Mouse (Mus musculus) left cerebral cortex, adult 11 months (tissue): Measurements from ENCODE around the gene Lpcat1.

Source experiments
- DNase-seq: peaks from one replicate; pipeline ENCODE4 v3.0.0; 2022; ENCODE audit warnings: low spot score

Lpcat1 gene

DNA sequence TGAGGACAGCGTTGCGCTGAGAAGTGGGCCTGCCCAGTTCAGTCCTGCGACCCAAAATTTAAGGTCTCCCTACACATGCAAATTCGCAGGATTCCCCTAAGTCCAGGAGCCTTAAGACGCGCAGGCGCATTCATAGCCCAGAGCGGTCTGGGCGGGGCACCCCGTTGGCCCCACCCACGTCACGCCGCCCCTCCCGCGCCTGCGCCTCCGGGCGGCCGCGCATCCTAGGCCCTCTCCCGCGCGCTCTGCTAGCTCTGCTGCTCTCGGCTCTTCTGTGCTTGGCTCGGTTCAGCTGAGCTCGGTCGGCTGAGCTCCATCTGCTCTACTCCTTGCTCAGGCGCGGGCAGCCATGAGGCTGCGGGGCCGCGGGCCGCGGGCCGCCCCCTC is at the start of gene Lpcat1:
TSS of gene Lpcat1 (plus strand) at position 164 of the 387 bp plus-strand sequence.
- peak; percentile 83 for DNase-seq

DNA sequence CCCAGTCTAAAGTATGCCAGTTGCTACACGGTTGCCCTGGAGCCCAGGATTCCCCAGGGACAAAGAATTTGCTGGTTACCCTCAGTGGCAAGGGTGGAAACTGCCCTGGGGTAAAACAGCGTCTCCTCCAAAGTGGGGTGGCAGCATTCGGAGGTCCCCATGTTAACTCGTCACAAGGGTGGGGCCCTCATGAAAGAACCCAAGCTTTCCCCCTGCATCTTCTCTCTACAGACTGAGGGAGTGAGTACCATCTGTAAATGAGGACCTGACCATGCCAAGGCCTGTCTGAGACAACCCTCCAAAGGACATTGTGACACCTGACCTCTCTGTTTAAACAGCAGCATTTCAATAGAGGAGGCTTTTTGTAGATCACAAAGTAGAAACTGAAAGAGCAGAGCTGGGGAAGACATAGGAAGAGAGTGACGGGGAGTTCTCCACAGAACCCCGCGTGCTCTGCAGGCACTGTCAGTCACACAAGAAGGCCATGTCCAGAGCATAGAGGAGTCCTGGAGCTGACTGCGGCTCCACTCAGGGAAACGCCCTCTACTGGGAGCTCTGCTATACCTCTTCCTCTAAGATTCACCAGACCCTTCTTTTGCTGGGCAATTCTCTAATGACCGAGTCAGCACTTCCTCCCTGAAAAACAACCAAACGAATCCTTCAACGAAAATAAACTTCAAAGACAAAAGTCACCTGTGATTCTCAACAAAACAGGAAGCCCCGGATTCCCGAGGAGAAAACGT is 49.3 kb upstream of the Lpcat1 start:
- DNase-seq: no peak

DNA sequence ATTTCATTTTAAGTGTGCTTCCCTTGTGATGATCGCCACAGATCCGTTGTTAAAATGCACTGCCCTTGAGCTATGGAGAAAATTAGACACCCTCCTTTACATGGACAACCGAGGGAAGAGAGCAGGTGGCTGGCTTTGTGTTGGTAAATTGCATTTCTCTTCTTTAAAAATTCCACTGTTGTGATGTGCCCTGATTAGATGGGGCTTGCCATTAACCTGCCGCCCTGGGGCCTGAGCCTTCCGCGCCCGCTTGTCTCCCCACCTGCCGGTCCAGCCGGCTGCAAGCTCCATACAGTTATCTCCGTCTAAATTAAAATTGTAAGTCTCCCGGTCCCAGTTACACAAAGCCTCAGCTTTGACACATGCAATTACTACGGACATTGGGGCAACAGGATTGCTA is 48.7 kb upstream of the Lpcat1 start:
- DNase-seq: no peak

DNA sequence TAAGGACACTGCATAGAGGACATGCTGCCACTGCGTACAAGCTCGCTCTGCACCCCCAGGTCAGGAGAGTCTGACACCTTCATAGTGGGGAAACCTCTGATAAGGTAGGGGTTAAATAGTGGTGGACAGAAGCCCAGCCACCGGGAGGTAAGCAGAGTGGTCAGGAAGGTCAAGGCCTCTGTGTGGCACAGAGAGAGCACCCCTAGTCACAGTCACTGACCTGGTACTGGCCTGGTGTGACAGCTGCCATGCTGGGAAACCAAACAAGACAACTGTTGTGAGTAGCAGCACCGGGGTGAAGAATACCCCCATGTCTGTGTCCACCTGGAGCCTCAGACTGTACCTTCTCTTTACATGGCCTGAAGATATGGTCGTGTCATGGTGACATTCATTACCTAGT is 47.8 kb upstream of the Lpcat1 start:
- no peak for DNase-seq

DNA sequence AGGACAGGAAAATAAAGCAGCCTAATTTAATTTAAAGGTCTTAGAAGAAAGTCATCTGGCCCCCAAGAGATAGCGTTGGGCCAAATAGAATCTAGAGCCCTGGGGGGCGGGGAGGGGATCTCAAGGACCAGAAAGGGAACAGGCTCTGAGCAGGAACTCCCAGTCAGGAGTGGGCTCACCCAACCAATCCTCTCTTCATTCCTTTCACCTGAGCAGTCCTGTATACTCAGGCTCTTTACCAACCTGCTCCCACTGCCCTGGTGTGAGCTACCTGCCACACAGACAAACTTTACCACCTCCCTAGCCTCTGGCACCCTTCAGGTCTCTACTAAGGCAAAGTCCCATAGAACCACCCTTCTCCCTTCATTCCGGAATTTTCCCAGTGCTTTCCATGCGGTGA is 44.0 kb upstream of the Lpcat1 start:
- no peak for DNase-seq

DNA sequence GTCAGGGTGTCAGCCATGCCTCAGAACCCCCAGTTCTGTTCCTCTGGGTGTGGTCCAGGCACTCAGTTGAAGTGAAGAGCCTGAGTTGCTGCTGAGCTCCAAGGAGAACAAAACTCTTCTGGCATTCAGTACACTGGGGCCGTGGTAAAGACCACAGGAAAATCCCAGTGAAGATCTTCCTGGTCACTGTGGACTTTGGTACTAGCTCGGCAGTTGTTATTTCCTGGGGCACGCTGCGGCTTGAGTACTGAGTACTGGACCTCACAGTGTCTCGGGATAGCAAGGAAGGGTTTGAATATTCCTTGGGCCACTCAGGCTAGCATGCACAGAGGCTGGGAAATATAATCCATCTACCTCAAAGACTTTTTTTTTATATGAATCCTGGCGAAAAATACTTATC is 42.0 kb upstream of the Lpcat1 start:
- DNase-seq: no peak

DNA sequence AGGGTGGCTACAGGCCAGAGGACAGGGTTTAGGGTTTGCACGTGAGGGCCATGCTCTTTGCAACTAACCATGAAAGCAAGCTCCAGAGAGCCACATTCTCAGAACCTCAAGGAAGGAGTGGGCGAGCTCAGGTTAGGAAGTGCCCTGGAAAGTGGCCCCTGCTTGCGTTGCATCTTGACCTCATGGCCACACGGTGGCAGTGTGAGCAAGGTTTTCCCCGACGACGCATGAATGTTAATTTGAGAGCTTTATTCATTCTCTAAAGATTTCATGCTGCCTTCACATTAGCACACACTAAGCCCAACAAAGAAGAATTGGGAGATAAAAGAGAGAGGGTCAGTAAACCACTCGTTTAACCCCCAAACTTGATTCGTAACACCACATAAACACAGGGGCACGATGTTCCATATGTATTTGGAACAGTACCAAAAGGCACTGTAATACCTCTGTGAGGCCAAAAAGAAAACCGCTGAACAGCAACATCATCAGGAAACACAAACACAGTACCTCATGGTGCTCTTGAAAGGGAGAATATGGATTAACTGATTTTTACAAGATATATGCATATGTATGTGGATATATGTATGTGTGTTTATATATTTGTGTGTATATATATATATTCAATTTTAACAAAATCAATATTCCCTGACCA is 41.0 kb upstream of the Lpcat1 start:
- peak; percentile 27 for DNase-seq

DNA sequence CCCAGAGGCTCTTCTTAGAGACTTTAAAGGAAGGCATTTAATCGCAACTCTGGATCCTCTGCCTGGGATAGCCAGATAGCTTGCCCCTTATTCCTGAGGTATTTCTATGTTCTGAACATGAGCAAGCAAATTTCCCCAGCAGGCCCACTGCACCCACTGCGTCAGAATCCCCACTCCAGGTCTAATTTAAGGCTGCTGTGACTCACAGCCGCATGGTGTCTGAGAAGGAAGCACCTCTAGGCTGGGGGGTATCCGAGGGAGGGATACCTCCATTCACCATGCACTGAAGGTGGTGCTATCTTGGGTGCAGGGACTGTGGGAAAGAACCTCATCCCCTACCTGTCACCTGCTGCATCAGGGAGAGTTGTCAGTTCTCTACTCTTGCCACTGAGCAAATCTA is 40.4 kb upstream of the Lpcat1 start:
- peak; percentile 22 for DNase-seq

DNA sequence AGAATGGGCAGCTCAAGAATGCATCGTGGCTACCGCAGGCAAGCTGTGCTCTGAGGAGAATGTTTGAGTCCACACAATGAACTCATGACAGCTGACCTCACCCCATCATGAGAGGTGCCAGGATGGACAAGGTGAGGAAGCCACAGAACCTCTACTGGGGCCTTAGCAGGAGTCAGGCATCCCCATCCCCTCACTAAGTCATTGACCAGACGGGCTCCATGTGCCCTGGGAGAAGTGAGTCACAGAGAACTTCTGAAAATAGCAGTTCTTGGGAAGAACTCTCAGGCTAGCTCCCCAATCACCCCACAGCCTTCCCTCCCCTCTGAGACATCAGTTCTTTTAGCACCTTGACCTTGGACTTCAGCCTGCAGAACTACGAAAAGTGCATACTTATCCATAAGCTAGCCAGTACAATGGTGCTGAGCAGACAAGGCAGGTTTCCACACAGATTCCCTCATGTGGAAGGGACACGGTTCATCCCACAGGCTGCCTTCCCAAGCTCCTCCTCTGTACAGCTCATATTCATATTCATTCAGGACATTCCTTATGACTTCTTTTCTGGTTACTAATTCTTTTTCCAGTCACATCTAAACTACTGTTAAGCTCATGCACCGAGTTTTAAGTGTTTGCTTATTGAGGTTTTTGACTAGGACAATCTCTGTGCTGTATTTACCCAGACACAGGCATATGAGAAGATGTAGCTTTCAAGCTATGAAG is 37.2 kb upstream of the Lpcat1 start:
- DNase-seq: no peak

DNA sequence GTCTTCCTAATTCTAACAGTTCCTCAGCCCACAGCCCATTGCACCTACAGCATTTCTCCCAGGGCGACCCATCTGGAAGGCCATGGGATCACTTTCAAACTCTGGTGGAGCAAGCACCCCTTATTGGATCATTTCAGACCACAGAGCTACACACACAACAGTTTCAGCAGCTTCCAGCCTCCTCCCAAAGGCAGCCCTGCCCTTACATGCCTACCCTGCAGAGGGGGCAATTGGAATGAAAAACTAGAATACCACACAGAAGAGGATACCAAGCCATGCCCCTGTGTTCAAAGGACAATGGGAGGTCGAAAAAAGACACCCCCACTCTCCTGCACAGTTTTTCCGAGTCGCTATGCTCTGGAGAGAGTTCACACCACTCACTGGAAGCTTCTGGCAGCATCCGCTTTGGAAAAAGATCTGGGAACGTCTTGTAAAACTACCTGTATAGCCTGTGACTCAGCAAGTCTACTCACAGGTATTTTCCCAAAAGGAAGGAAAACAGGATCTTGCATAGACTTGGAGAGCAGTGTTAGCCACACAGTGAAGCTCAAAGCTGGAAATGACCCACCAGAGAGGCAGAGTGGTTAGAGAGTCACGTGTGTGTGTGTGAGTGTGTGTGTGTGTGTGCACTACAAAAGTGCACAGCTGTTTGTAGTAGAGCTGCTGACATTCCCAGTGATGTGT is 34.4 kb upstream of the Lpcat1 start:
- no peak for DNase-seq

DNA sequence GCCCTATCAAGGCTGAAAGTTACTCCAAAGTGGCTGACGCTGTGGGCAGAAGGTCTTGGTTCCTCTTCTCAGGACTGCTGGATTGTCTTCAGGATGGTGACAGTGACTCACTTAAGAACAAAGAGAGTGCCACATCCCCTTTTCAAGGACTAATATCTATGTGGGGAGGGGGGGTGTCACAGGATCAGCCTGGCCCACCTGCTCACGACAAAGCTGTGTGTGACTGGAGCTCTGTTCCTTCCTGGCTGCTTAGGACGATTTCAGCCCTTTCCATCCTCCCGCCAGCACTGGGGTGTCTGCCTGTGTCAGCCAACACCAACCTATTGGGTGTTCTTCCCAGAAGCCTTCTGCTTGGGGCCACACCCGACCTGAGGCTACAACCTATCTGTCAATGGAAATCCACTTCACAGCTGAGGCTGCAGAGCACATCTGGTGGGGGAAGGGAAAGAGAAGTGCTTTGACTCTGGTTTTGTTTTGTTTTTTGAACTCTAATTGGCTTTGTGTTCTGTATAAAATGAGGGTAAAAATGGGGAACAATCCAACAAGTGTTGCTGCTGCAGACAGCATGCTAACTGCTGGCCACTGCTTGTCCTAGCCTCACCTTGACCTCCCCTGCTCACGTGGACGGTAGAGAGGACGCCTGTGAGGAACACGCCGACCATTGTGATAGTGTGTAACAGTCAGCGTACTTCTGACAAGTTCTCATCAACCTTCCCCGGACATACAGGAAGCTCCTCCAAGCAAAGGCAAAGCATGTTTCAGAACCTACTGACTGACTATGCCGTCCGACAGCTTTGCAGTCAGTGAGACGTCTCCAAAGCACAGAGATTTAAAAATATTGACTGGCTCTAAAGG is 33.1 kb upstream of the Lpcat1 start:
- DNase-seq: no peak

DNA sequence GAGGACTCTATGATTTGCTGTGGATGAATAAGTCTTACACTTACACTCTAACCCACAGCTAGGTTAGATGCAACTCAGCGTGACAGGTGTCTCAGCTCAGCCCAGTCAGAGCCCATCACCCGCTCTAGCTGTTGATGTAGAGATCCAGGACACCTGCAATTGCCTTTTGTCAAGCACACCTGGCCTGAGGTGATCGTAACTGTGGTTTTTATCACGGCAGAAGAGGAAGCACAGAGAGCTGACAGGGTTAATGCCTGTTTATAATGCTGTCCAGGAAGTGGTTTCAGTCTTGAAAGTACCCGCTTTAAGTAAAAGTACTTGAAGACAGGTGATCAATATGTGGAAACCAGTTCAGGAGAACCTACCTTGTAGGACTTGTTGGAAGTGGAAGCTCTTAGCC is 32.3 kb upstream of the Lpcat1 start:
- no peak for DNase-seq

DNA sequence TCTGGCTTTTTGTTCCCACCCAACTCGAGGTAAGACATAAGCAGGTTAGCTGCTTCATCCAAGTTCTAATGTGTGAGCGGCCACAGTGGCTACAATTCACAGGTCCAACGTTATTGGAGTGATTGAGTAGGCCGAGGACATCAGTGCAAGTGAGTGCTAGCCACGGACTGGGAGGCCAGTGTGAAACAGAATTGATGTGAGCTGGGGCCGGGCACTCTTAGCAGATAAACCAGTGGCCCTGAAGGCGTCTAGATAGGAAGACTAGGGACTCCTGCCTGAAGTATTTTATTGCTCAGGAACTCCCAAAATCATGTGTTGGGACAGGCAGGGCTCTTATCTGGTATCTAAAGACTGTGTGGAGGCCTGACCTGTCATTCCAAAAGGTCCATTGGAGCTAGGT is 31.3 kb upstream of the Lpcat1 start:
- DNase-seq: no peak

DNA sequence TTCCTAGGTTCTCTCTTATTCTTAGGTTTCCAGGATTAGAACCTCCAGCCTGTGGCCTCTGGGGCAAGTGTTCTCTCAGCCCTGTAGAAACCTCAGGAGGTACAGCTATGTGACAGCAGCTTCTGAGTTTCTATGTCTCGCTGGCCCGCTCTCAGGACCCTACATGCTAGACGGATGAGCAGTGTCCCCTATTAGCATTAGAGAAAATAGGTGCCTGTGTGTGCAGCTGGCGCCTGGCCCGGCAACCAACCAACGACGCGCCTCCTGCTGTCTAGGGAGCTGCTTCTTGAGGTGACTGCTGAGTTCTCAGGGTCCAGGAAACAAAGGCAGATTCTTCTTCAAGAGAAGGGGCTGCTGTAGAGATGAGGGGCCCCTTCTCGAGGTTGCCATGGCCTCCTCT is 27.9 kb upstream of the Lpcat1 start:
- DNase-seq: no peak

DNA sequence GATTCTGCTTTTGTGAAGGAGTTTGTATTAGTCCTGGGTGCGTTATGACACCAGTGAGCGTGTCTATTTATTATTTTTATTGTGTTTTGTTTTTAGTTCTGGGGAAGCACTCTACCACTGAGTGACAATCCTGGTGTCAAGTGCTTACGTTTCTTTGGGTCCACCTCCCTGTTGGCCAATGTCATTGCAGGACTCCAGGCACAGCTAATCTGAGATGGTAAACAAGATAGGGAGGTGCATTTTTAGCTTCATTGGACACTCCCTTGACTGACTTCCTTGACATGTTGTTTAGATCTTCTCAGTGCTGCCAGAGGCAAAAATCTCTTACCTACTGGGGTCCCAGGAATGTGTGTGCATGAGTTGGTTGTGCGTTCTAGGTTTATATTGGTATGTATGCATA is 26.0 kb upstream of the Lpcat1 start:
- no peak for DNase-seq

DNA sequence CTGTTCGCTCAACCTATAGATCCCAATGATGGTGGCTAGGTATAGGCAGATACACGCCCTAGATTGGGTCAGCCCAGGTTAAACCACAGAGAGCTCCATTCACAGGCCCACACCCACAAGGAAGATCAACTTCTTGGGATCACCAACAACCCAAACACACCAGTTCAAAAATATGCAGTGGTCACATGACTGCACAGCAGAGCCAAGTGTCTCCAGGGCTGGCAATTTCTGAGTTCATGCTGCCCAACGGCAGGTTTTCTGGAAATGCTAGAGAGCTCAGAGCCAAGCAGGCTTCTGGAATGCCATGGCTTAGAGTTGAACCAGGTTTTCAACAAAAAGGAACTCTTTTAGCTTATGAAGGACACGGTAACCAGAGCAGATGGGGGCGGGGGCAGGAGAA is 25.3 kb upstream of the Lpcat1 start:
- no peak for DNase-seq

DNA sequence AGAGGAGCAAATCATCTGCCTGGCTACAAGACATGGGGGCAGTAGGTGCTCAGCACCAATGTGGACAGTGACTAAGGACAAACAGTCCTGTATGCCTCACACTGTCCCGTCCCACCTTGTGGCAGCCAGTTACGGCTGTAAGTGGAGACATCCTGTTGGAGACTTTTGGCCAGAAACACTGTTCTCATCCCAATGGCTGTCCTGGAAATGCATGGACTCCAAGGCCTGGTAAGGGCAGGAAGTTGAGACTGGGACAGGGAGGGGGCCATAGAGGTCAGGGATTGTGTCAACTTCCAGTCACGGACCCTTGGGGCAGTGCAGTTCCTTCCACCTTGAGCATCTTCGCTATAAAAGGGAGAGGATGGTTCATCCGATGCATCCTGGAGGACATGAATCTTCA is 24.6 kb upstream of the Lpcat1 start:
- no peak for DNase-seq

DNA sequence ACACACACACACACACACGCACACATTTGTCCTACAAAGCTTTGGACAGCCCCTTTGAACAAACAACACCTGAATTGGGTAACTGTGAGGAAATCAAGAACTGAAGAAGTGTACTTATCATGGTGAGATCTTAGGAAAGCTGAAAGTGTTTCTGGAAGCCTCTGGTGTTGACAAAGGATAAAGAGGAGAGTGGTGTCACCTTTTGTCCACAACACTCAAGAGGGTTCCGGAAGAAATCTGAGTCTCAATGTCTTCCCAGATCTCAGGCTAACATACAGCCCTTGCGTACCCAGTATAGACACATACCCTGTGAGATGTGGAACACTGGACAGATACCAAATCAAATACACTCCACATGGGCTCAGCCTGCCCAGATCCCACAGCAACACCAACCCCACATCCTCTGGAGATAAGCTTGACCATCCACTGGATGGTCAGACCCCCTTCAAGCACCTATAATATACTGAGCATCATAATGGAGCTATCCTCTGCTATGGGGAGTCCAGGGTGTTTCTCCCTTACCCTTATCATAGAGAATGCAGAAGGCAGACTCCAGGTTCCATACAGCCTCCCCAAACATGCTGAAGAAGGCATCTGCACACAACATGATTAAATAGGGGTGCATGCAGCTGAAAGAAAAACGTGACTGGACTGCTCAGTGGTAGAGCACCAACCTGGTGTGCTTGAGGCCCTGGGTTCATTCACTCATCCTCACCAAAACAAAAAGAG is 23.7 kb upstream of the Lpcat1 start:
- DNase-seq: no peak

DNA sequence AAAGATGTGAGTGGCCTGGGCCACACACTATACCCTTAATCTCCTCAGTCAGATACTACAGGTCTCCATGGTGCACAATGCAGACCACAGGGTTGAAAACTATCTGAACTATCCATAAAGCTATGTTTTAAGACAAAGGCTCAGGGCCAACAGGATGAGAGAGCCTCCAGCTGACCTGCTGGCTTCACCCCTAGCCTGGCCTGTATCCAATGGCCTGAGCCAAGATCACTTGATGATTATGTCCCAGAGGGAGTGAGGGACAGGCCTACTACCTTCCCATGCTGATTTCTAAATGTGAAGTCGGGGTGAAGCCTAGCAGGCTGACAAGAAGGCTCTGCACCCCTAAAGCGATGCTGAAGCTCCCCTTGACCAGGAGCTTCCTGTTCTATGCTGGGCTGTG is 21.9 kb upstream of the Lpcat1 start:
- DNase-seq: no peak

DNA sequence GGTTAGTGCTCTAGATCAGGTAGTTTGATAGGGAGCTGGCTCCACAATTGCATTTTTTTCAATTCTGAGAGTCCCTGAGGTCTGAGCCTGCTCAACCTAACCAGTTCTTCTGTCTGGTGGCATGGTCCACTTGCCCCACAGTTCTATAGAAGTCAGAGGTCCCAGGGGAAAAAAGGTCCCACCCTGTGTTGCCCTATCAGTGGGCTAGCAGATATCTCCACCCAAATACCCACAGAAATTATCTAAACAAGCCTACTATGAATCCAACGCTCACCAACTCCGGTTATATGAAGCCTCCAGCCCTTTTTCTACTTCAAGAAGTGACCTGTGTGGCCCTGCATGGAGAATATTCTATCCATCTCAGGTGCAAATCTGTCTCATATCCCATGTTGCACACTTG is 20.9 kb upstream of the Lpcat1 start:
- DNase-seq: no peak

DNA sequence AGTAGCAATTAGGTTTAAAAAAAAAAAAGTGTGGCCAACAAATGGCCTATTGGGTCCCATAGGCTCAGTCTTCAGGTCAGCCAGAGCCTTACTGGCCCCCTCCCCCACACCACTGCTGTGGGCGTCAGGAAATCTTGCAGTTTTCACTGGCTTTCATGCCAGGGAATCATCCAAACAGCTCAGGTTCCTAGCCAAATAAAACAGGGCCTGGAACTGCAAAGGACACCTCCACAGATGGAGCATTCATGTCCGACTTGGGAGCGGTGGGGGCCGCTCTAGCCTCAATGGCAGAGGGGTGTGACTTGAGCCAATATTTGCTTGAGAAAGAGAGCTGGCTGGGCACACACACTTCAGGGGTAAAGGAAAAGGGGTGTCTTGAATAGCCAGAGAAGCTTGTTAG is 20.5 kb upstream of the Lpcat1 start:
- DNase-seq: no peak
